Mouse (Mus musculus): Measurements from ENCODE around the gene Rgl2. TPM values are rescaled to one million over a fixed set of nuclear protein-coding genes. Genes with fewer than 3 reads are reported as not detected.
"Not testable (repeated sequence)": the region's sequence is repeated elsewhere in the genome, so short reads cannot be mapped to it uniquely, and the experiment has no call there.

The Rgl2 gene
- total RNA-seq, 2 experiments from 2014 or later: 5.2 to 9.7 TPM

DNA sequence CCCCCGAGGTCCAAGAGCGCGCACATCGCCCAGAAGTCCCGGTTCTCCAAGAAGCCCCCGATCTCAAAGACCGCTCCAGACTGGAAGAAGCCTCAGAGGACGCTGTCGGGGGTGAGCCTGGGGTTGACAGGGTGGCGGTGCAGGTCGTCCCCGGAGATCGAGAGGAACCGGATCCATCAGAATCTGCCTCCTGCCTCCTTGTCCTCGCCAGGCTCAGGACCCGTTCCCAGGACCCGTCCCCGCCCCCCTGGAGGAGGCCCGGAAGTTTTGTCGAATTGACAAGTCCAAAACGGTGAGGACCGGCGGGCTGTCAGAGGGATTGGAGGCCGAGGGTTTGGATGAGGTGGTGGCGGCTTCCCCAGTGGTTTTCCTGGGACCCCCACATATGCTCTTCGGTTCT, 11.6 kb downstream of the Rgl2 start:
- ATAC-seq (replicated peaks; ENCODE audit: low FRiP score, poor library complexity, severe bottlenecking): no peak

DNA sequence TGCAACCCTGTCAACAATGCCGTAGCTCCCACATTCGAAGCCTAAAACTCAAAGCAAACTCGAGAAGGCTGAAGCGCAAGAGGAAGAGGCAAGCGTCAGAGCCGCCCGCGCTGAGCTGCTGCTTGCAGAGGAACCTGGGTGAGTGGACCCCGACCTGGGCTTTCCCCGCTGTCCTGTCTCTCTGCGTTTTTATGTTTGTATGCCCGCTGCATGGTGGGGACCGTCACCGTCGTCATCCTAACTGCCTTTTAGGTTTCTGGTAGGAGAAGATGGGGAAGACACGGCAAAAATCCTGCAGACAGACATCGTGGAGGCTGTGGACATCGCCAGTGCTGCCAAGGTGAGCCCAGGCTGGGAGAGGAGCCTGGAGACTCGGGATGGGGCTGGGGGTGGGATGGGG, 12.0 kb downstream of the Rgl2 start:
- ATAC-seq (replicated peaks; ENCODE audit: low FRiP score, poor library complexity, severe bottlenecking): no peak

DNA sequence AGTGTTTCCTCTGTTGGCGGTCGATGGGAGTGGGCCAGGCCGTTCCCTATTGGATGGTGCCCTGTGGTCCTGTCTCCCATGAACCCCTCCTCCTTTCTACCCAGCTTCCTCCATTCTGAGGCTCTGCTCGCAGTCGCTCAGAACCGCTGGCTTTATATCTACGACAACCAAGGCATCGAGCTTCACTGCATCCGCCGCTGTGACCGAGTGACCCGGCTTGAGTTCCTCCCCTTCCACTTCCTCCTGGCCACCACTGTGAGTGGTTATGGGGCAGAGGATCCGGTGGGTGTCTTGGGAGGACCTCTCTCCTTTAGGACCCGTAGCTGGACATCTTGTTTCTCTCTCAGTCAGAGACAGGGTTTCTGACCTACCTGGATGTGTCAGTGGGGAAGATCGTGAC, 14.1 kb downstream of the Rgl2 start:
- no peak for ATAC-seq (replicated peaks; ENCODE audit: low FRiP score, poor library complexity, severe bottlenecking)

DNA sequence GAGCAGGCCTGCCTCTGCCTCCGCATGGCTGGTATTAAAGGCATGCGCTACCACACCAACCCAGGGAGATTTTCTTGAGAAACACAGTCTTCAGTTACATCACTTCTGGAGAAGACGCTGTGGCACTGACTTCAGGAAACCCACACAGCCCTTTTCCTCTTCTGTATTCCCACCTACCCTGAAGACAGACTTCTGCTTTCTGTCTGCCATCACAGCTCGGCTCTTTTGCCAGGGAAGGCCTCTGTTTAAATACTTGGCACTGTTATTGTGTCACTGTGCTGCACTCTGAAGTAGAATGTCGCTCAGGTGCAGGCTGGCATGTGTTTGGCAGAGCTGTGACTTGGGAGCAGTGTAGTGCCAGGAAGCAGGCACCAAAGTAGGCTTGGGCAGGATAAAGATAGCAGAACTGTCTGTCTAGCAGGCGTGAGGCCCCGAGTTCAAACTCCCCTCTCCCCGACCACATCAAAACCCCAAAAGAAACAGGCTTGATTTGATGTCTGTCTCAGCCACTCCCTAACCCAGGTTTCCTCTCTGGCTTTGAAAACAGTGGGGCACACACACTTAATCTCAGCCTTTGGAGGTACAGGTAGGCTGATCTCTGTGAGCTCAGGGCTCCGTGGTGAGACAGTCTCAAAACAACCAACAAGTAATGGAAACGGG, 18.2 kb downstream of the Rgl2 start:
- ATAC-seq (replicated peaks; ENCODE audit: low FRiP score, poor library complexity, severe bottlenecking): no peak

DNA sequence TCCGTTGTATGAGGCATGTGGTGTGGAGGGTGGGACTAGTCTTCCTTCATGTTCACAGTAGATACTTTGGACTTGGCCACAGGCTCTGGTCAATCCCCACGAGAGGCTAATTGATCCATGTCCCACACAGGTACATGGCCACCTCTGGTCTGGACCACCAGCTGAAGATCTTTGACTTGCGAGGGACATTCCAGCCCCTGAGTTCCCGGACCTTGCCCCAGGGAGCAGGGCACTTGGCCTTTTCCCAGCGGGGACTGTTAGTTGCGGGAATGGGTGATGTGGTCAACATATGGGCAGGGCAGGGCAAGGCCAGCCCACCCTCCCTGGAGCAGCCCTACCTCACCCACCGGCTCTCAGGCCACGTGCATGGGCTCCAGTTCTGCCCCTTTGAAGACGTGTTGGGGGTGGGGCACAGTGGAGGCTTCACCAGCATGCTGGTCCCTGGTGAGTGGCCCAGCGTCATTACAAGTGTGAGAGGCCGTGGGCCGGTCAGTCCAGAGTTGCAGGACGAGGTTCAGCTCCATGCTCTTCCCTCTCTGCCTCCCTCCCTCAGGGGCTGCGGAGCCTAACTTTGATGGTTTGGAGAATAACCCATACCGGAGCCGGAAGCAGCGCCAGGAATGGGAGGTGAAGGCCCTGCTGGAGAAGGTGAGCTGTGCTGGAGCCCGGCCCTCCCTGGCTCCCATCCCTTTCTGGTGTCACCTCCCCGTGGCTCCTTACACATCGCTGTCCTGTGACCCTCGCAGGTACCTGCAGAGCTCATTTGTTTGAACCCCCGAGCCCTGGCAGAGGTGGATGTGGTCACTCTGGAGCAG, 19.0 kb downstream of the Rgl2 start:
- no peak for ATAC-seq (replicated peaks; ENCODE audit: low FRiP score, poor library complexity, severe bottlenecking)

DNA sequence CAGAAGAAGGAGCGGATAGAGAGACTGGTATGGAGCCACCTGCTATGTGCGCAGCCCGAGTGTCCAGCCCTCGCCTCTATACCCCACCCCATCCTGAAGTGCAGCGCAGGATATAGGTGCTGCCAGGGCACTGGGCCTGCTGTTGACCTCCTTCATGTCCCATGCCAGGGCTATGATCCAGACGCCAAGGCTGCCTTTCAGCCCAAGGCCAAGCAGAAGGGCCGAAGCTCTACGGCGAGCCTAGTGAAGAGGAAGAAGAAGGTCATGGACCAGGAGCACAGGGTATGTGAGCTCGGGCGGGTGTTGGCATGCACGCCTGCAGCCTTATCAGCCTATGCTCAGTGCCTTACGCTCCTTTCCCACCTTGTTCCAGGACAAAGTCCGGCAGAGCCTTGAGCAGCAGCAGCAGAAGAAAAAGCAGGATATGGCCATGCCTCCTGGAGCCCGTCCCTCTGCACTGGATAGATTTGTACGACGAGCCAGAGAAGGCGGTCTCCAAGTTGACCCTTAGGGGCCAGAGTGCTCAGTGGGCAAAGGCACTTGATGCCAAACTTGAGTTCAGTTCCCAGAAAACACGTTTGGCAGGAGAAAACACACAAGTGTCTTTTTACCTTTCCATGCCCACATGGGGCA, 19.7 kb downstream of the Rgl2 start:
- no peak for ATAC-seq (replicated peaks; ENCODE audit: low FRiP score, poor library complexity, severe bottlenecking)

- ATAC-seq (replicated peaks; ENCODE audit: low FRiP score, poor library complexity, severe bottlenecking): no peak
Measured at GRCm38 (mm10) chr17:33950131-33950625, 20.8 kb downstream of the Rgl2 start.

- ATAC-seq (replicated peaks; ENCODE audit: low FRiP score, poor library complexity, severe bottlenecking): peak; percentile 53; the same call in 1 of the 2 replicates
Measured at GRCm38 (mm10) chr17:33951021-33951946, 21.9 kb downstream of the Rgl2 start, which contains the start of gene B3galt4. TSS of gene B3galt4 (minus strand) at chr17:33951488.

GRCm38 (mm10) chr17:33952015-33952414, 22.7 kb downstream of the Rgl2 start:
- not testable (repeated sequence) for ATAC-seq (replicated peaks; ENCODE audit: low FRiP score, poor library complexity, severe bottlenecking)

DNA sequence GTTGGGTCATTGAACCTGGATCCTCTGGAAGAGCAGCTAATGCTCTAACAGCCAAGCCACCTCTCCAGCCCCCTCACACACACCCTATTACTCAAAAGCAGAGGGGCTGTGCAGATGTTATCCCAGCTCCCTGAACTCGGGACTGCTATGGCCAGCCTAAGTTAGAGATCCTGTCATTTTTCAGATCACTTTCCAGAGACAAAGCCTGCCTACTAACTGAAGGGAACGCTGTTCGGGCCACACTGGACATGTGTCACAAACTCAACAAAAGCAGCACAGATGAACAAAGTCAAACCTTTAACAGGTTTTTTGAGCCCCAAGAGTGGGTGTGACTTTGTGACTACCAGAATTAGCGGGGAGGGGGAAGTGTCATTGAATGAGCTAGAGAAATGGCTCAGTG, 23.5 kb downstream of the Rgl2 start:
- no peak for ATAC-seq (replicated peaks; ENCODE audit: low FRiP score, poor library complexity, severe bottlenecking)

GRCm38 (mm10) chr17:33953310-33953709, 24.0 kb downstream of the Rgl2 start:
- no peak for ATAC-seq (replicated peaks; ENCODE audit: low FRiP score, poor library complexity, severe bottlenecking)

GRCm38 (mm10) chr17:33953961-33954565, 24.7 kb downstream of the Rgl2 start:
- no peak for ATAC-seq (replicated peaks; ENCODE audit: low FRiP score, poor library complexity, severe bottlenecking)

GRCm38 (mm10) chr17:33954646-33955554, 25.6 kb downstream of the Rgl2 start:
- ATAC-seq (replicated peaks; ENCODE audit: low FRiP score, poor library complexity, severe bottlenecking): no peak; the same call in none of the 2 replicates

DNA sequence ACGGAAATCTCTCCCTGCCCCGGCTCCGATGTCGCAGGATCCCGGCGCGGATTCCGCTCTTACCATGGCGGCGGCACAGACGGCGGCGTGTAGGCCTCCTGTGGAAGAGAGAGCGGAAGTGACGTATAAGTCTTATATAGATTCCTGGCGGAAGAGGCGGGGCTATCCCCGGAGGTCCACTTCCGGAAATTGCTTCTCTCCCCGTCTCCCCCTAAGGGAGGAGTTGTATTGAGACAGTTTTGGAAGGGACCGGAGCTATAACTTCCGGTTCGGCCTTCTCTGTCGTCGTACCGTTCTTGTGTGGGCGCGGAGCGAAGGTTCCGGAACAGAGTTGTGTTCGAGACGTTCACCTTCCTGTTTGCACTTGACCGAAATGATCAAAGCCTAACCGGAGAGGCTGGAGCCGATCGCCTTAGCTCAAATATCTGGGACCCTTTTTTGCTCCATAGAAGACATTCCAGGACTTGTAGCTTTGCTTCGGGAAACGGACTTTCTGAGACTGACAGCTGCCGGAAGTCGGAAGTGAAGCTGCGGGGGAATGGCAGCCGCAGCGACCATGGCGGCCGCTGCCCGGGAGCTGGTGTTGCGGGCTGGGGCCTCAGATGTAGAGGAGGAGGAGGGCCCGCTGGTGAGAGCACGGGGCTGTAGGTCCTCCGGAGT, 26.3 kb downstream of the Rgl2 start, which contains the start of the genes Vps52 and Rps18:
Gene Vps52, plus strand, starts transcription at position 258 of the 660 bp plus-strand sequence.
Gene Rps18, minus strand, starts transcription at position 447 of the 660 bp plus-strand sequence.
- peak; percentile 90 for ATAC-seq (replicated peaks; ENCODE audit: low FRiP score, poor library complexity, severe bottlenecking)

DNA sequence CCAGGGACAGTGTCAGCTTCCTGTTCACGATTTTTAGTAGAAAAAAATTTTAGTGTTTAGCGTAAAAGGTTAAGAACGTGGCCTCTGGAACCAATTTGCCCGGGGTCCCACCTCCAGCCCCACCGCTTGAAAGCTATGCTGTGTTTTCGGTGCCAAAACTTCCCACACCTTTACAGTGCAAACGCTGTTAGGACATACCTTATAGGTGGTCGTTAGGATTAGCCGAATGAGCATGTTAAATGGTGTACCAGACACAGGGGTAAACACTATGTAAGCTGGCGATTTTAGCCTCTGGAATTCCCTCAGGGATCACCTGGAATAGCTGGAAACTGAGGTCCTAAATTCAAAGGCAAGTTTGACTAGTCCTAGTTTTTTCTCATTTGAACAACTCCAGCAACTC, 27.0 kb downstream of the Rgl2 start:
- no peak for ATAC-seq (replicated peaks; ENCODE audit: low FRiP score, poor library complexity, severe bottlenecking)

DNA sequence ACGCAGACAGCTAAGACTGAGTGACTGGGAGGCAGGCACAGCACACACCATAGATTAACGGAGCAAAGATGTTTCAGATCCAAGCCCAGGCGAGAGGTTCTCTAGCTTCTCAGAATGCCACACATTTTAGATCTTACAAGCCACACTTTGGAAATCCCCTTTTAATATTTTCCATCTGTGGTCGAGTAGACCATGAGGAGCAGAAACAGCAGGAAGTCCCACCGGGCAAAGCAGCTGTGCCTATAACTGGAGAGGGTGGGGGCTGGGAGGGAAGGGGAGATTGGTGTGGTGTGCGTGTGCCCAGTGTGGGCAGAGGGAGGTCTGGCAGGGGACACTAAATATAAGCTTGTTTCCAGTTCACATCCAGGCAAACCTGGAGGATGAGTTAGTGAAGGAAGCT, 28.1 kb downstream of the Rgl2 start:
- ATAC-seq (replicated peaks; ENCODE audit: low FRiP score, poor library complexity, severe bottlenecking): no peak

DNA sequence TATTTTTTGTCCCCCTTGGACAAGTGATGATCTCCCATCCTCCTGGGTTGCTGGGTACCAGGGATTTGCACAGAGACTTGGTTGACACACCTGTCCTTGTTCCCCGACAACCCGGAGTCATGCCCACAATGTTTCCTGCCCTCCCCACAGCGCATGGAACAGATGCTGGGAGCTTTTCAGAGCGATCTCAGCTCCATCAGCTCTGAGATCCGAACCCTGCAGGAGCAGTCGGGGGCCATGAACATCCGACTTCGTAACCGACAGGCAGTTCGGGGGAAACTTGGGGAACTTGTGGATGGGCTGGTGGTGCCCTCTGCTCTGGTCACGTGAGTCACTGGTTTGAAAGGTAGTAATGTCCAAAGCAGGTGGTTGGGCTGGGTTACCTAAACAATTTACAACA, 29.1 kb downstream of the Rgl2 start:
- ATAC-seq (replicated peaks; ENCODE audit: low FRiP score, poor library complexity, severe bottlenecking): no peak
